Comparison of ENCODE assay signal across 8 mouse cellular contexts in the genomic region with DNA sequence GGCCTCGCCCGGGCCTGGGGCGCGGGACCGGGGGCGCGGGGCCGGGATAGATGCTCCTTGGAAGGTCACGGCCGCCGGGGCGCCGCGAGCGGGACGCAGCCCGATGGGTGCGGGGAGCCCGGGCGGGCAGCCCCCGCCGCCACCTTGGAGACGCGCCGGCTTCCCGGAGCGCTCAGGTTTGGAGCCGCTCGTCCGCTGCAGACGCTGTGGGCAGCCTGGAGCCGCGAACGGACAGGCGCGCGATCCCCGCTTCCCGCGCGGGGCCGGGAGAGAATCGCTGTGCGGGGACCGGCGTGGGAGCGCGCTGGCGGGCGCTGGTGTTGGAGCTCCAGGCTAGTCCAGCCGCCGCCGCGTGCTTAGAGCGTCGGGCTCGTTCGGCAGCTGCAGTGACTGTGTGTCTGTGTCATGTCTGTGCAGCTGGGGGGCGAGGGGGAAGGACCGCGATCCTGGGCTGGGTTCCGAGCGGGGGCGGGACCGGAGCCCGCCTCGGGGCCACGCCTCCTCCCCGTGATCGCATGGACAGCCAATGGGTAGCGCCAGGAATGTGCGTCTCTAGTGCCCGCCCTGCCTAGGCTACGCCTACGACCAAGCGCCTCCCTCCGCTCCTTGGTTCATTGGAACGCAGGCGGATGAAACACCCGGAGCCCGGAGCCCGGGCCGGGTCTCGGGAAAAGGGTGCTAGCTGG. TPM values are rescaled to one million over a fixed set of nuclear protein-coding genes. Genes with fewer than 3 reads are reported as not detected.
DNase-seq lines count a peak whose midpoint lies in the region; ATAC-seq and TF ChIP-seq lines count a peak whose summit lies in the region.

A gene (minus strand): TSS at position 433 of the 686 bp plus-strand sequence.

- WGBS in hindbrain, embryonic 12.5 days = under 1% methylated on average over 77 of the region's 84 CpGs
- WGBS in lung, postnatal 0 days = 0% methylated on average over 16 of the region's 84 CpGs

- peak within 1 kb of the TSS; percentile 80 for H3K4me2 ChIP-seq in hindbrain, embryonic 12.5 days (replicated peaks)
- H3K4me2 ChIP-seq in lung, postnatal 0 days (replicated peaks; ENCODE audit: low read depth, low read length) = peak within 1 kb of the TSS; percentile 98

- no peaks in the 10 kb centered on the region for H3K36me3 ChIP-seq in hindbrain, embryonic 12.5 days
- no peaks in the 10 kb centered on the region for H3K36me3 ChIP-seq in lung, postnatal 0 days (ENCODE audit: insufficient read depth, low read length)

- peak within 1 kb of the TSS; percentile 95 for H3K27ac ChIP-seq in hindbrain, embryonic 12.5 days
- H3K27ac ChIP-seq in lung, postnatal 0 days (ENCODE audit: low read length) = peak within 1 kb of the TSS; percentile 87

- H3K4me3 ChIP-seq in hindbrain, embryonic 12.5 days = peak within 1 kb of the TSS; percentile 96
- H3K4me3 ChIP-seq in lung, postnatal 0 days (ENCODE audit: low read depth, low read length) = peak within 1 kb of the TSS; percentile 94

- no peaks in the 10 kb centered on the region for H3K27me3 ChIP-seq in hindbrain, embryonic 12.5 days
- no peaks in the 10 kb centered on the region for H3K27me3 ChIP-seq in lung, postnatal 0 days (replicated peaks; ENCODE audit: insufficient read depth, low read length)

- peaks cover 20% of the 10 kb centered on the region for H3K4me1 ChIP-seq in hindbrain, embryonic 12.5 days
- H3K4me1 ChIP-seq in lung, postnatal 0 days (ENCODE audit: insufficient read depth, low read depth, low read length) = peaks cover 15% of the 10 kb centered on the region

- DNase-seq in R1 (ENCODE audit: low read depth, low spot score) = peak; percentile 98
- DNase-seq in cerebellum, postnatal 25 days = peak; percentile 98 to 99
- peak; percentile 97 to 98 for DNase-seq in frontal cortex, postnatal 14 days (ENCODE audit: low spot score in 2 of 2)
- peak; percentile 96 to 98 for DNase-seq in layer of hippocampus, postnatal 10 days (ENCODE audit: low spot score in 2 of 2)
- peak; percentile 99 for DNase-seq in lung, postnatal 0 days (ENCODE audit: low spot score)
- peak; percentile 88 for DNase-seq in ovary, postnatal 10 days (ENCODE audit: low spot score)
- DNase-seq in thymus, postnatal 0 days (ENCODE audit: low spot score) = peak; percentile 93

- peak; percentile 98 for ATAC-seq in hindbrain, embryonic 12.5 days (ENCODE audit: low FRiP score)
- peak; percentile 99 for ATAC-seq in lung, postnatal 0 days

- H3K9me3 ChIP-seq in hindbrain, embryonic 12.5 days (replicated peaks) = no peaks in the 10 kb centered on the region
- H3K9me3 ChIP-seq in lung, postnatal 0 days (ENCODE audit: low read length) = no peaks in the 10 kb centered on the region

- TF ChIP-seq CTCF in lung, postnatal 0 days (IDR thresholded peaks at IDR 0.05) = peak; percentile 42

- TF ChIP-seq EP300 in lung, postnatal 0 days (IDR thresholded peaks at IDR 0.05) = no peak

- H3K9ac ChIP-seq in hindbrain, embryonic 12.5 days = peak within 1 kb of the TSS; percentile 96
- H3K9ac ChIP-seq in lung, postnatal 0 days (replicated peaks; ENCODE audit: low read depth) = peak within 1 kb of the TSS; percentile 74

RNA-seq across cellular contexts. Expression of the gene that starts here (rescaled TPM):
- 12.4 and 13.8 TPM in 2 replicates for polyA plus RNA-seq in hindbrain, embryonic 12.5 days (2016; fragmentation: Nextera tagmentation; extraction: Ambion mirVana)
- 100 to 1,000 TPM; 138 to 149 TPM for total RNA-seq in layer of hippocampus, postnatal 10 days (2021)
- polyA plus RNA-seq in lung, postnatal 0 days (2015; fragmentation: Nextera tagmentation; extraction: Ambion mirVana) = 5.2 and 5.6 TPM in 2 replicates
- 1.6 and 1.7 TPM in 2 replicates for polyA plus RNA-seq in thymus, postnatal 0 days (2015; fragmentation: Nextera tagmentation; extraction: Ambion mirVana)

Comparison
In these comparisons a context has a peak if more than half of its experiments do, and no peak if none do; other contexts are left out.
1. Peak in every context shown above with its lines: DNase-seq, ATAC-seq, H3K4me3 ChIP-seq and H3K27ac ChIP-seq.